ENCODE assay signal across 8 mouse cellular contexts in genomic region chr2:119112438-119113112, GRCm38 (mm10). TPM values are rescaled to one million over a fixed set of nuclear protein-coding genes. Genes with fewer than 3 reads are reported as not detected.
DNase-seq lines count a peak whose midpoint lies in the region; ATAC-seq lines count a peak whose summit lies in the region.

TSS of gene Rad51 (plus strand) at chr2:119112793.

- ATAC-seq in megakaryocyte progenitor cell, adult 5-6 weeks (replicated peaks; ENCODE audit: poor library complexity): peak; percentile 93

- peak; percentile 91 for DNase-seq in adipocyte (ENCODE audit: low spot score)
- peak; percentile 96 for DNase-seq in embryo, embryonic 10 days (ENCODE audit: low spot score)
- peak; percentile 84 for DNase-seq in gastrocnemius, postnatal 10 days
- DNase-seq in induced T-regulatory cell, adult 2 months (ENCODE audit: low read depth): peak; percentile 94
- DNase-seq in left cerebral cortex, adult 9 months (ENCODE audit: low spot score in 2 of 2): peak; percentile 78 to 90
- DNase-seq in right cerebral cortex, postnatal 14 days: peak; percentile 83
- peak; percentile 83 to 87 for DNase-seq in urinary bladder, postnatal 36 days (ENCODE audit: low spot score in 2 of 2)

RNA-seq across cellular contexts. Expression of gene Rad51, which starts in this region (rescaled TPM):
- total RNA-seq in gastrocnemius, postnatal 10 days (2021): 1 to 10 TPM; 3.7 to 4.0 TPM
- total RNA-seq in megakaryocyte progenitor cell, adult 5-6 weeks (2015): 35.8 and 37.2 TPM in 2 replicates
- 33.6 and 33.8 TPM in 2 replicates for total RNA-seq in megakaryocyte progenitor cell, adult 5-6 weeks (2017)

Comparison
In these comparisons a context has a peak if more than half of its experiments do, and no peak if none do; other contexts are left out.
1. Peak in every context shown above with its lines: DNase-seq and ATAC-seq.
2. RNA of gene Rad51 (total RNA-seq): 33.6 to 37.2 TPM in megakaryocyte progenitor cell, adult 5-6 weeks; 3.7 to 4.0 TPM in gastrocnemius, postnatal 10 days; every median in the first group is over 4 times any median in the second.